Mouse (Mus musculus) thymus, postnatal 10 days (tissue): ENCODE data around the gene Siglece.

Experiments
- DNase-seq, 2 experiments: peaks; one replicate each; pipeline ENCODE4 v3.0.0; 2021; ENCODE audit warnings: low spot score in 2 of 2

Gene Siglece

DNA sequence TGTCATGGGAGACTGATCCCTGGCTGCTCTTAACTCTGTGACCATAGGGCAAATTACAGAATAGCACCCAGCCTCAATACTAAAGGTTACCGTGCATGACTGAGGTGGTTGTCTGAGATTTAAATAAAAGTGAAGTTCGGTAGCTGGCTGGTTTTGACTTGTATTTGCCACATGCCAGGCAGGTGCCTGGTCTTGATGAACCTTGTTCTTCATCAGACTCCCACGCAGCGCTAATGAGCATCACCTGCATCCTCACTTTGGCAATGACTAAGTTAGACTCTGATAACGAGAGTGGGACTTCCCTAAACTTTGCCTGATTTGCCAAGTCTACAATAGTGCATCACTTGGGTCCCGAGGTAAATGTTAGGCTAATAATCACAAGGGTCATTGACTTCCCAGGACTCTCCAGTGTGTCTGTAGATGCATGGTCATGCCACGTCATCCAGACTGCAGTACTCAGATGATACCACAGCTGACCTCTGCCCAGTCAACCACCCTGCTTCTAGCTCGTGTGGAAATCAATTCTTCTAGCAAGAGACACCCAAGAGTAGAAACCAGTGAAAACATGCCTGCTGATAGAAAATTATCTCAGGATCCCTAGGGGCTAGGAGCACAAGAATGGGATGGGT is 34.1 kb downstream of the Siglece start:
- no peak for DNase-seq

DNA sequence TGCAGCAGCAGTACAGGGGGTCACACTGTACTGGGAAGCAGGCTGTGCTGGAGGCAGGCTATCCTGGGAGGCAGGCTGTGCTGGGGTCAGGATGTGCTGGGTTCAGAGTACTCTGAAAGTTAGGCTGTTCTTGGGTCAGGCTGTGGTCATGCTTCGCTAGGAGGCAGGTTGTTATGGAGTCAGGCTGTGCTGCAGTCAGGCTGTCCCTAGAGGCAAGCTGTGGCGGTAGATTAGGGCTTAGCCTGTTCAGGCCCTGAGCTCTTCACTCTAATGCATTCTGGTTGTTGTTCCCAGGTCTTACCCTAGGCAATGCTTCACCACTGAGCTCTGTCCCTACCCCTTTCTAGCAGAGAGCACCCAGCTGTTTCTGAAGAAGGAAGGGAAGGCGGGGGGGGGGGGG is 34.9 kb downstream of the Siglece start:
- no peak for DNase-seq

DNA sequence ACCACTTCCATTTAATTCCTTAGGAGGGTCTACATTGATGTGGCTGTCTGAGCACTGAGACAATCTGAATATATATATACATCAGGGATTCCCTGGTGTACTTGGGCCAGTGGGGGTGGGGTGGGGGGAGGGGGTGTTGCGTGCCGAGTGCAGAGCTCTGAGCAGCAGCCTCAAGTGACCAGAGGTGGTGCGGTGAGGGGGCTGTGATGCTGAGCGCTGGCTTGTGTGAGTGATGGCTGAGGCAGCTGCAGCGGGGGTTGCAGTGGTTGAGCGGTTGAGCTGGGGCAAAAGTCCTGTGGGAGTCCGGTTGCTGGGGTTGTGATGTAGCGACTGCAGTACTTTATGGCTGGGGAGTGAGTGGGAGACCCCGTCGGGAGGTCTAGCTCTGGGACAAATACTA is 36.1 kb downstream of the Siglece start:
- no peak for DNase-seq

DNA sequence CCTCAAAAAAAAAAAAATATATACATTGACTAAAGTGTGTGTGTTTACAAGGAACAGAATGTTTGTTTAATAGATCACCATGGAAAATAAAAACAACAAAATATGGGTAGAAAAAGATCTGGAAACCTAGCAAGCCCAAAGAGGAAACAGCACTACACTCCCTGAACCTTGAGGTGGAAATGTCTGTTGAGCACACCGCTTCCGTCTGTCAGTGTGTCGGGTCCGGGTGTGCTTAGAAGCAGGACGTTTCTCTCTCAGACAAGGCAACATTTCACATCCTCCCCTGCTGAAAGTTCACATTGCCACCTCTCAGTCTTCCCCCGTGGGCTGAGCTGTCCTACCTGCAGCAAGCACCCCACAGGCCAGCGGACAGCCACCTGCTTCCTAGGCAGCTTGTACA is 37.0 kb downstream of the Siglece start:
- DNase-seq, result no peak

DNA sequence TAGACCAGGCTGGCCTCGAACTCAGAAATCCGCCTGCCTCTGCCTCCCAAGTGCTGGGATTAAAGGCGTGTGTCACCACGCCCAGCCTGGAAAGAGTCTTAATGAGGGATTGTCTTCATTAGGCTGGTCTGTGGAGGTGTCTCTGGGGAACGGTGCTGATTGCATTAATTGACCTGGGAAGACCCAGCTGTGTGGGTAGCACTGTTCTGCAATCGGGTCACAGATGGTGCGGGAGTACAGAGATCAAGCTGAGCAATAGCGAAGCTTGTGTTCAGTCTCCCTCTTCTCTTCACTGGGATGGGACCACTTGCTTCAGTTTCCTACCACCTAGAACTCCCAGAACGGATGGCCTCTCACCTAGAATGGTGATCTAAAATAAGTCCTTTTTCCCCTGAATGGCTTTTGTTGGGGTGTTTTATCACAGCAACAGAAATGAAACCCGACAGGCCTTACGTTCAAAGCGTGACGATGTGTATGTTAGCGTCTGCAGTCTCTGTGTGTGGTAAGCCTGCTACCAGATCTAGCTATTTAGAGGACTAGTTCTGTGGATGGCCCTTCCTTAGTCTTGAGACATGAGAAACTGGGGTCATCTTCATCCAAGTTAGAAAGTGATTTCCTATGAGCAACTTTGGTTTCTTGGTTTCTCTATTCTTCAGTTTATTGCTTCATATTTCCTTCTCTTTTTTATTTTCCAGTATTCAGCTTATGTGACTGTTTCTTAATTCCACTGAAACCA is 46.0 kb downstream of the Siglece start:
- DNase-seq, result no peak

DNA sequence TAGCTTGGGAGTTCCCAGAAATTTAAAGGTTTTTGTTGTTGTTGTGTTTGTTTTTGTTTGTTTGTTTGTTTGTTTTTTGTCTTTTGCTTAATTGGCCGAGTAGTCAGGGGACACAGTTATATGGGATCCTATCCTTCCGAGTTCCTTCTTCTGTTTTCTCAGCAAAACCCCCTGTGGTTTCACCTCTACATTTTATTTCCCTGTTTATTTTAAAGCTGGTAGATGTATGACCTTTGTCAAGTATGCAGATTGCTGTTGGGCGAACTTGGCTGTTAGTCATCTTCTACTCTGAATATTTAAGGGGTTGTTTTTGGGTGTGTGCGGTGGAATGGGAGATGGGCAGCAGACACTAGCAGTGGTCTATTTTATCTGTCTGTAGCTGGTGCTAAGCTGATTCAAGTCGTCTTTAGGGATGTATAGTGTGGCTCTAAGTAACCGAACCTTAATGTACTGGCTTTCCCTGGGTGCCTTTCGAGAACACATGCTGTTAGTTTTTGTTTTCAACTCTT is 51.6 kb downstream of the Siglece start:
- no peak for DNase-seq

DNA sequence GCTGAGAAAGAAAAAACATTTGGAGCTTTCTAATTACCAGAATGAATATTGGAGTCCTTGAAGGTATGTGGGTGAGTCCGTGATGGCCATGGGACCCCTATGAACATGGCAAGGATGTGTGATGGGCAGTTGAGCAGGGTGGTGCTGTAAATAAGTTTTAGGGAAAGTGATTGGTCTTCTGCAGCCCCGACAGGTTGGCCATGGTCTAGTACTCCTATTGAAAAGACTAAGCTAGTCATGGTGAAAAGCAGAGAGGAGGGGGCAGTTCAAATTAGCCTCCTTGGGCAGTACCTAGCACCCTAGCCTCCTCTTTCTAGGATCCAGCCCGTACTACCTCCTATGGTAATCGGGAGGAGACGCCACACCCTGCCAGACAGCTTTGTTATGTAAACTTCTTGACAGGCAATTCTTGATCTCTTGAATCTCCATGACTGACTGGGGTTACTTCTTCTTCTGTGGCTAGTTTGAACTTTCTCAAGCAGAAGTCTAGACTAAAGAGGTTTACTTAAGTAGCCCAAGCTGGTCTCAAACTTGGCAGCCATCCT is 52.1 kb downstream of the Siglece start:
- DNase-seq, result no peak

DNA sequence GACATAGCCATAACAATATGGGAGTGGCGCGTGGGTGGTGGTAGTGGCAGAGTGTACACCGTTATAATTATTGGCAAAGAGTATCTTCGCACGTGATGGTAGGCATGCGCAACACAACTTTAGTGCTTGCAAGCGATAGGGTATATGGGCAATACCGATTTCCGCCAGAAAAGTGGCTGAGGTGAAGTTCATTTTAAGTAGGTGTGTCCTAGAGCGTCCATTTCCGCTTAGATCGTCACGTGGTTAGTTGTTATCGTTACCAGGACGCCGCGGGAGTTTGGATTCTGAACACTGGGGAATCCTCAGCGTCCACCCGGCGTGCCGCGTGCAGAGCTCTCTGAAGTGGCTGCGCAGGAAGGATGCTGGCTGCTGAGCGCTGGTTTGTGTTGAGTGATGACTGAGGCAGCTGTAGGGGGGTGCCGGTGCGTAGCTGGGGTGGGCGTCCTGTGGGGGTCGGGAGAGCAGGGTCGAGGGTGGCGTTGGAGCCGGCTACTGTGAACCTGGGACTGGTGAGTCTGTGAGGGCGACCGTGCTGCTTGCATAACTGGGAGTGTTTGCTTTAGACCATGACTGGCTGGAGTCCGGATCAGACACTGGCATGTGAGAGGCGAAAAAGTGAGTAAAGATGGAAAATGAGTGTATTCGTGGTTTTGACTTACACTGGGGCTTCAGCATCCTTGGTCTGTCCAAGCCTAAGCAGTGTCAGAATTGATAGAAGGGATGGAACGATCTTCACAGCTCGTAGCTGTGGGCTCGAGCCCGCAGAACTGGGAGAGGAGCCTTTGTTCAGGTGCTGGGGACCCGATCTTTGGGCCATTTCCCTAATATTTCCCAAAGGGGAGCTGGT is 52.8 kb downstream of the Siglece start, which contains the start of gene Zfp819:
TSS of gene Zfp819 (plus strand) at position 274 of the 847 bp plus-strand sequence.
- DNase-seq, result peak; percentile 11 to 26

DNA sequence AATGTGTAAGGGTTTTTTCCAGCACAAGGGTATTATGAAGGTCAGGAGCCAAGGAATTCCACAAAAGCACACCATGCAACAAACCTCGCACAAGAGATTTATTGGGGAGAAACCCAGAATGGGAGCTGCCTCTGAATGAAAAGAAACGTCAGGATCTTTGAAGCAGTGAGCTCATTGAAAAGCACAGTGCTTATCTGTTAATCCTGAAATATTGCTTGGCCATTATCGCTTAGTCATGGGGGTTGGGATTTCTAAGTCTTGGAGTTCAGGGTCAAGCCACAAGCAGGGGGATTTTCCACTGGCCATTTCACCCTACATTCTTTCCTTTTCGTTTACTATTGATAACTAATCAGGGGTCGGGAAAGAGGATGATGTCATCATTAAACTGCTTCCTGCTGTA is 58.1 kb downstream of the Siglece start:
- DNase-seq, result no peak
